Mouse (Mus musculus): ENCODE data around the gene Gm4922.

The Gm4922 gene

GRCm38 (mm10) chr10:18786693-18787092 lies at the start of gene Gm4922:
TSS of gene Gm4922 (minus strand) at chr10:18786793.
- no peak for DNase-seq (ENCODE audit: extremely low read depth, low read depth)

DNA sequence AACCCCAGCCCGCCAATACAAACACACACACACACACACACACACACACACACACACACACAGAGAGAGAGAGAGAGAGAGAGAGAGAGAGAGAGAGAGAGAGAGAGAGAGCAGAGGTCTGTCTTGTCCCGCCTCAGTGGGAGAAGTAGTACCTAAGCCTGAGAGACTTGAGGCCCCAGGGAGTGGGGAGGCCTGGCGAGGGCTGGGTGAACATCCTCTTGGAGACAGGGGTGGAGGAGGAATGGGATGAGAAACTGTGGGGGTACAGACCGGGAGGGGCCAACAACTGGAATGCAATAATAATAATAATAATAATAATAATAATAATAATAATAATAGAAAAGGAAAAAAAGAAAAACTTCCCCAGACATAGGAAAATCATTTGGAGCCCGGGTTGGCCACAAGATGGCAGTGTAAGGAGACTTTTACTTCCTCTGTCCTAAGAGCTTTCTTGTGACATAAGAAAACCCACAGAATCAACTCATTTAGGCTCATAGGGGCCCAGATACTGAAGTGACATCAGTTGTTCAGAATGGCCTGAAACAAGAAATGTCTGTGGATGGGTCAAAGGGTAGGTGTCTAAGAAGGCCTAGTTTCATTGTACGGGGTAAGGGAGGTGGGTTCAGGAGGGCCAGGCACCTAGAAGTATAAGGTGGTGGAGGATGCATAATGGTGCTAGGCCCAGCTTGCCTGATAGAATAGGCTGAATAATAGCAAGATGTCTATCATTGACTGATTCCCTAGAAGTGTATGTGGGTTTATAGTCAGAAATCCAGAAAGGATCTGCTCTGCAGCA lies 49.3 kb upstream of the Gm4922 start:
- peak; percentile 16 for DNase-seq (ENCODE audit: extremely low read depth, low read depth)

DNA sequence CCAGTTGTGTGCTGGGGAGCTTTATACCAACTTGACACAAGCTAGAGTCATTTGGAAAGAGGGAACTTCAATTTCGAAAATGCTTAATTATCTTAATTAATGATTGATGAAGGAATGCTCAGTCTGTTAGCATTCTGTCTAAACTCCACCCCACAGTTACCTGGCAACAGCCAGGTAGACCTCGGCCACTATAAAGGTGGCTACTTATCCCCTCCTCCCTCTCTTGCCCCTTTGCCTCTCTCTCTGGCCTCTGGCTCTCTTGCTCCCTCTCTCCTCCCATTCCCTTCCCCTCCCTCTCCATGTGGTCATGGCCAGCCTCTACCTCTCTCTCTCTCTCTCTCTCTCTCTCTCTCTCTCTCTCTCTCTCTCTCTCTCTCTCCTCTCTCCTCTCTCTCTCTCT lies 47.8 kb upstream of the Gm4922 start:
- DNase-seq (ENCODE audit: extremely low read depth, low read depth): no peak

DNA sequence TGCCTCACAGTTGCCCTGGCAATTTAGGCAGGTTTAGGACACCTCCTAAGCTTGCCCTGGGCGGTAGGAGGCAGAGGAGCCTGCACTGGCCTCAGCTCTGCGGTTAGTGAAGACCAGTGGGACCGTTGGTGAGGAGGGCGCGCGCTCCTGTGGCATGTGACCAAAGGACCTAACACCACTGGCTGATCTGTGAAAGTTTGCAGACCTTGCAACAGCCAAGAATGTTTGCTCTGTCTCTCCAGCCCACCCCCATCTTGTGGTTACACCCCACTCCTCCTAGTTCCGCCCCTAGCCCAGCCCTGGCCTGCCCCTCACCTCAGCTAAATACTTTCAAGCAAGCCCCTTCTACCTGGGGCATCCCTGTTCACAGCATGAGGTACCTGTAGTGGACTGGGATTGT lies 45.2 kb upstream of the Gm4922 start:
- no peak for DNase-seq (ENCODE audit: extremely low read depth, low read depth)

DNA sequence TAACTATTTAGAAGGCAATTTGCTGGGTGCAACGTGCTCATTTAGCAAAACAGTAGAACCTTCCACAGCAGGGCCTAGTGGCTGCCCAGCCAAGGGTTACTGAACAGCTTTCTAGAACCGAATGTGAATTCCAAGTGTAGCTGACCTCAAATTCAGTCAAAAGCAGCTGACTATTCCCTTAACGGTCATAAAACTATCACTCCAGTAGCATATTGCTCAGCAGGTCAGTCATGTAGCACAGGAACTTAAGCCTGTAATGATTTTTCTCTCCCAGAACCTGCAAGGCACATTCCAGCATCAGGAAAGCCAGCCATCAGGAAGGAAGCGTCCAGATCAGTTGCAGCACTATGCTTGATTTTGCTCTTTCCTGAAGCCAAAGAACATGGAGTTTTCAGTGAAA lies 43.8 kb upstream of the Gm4922 start:
- no peak for DNase-seq (ENCODE audit: extremely low read depth, low read depth)

DNA sequence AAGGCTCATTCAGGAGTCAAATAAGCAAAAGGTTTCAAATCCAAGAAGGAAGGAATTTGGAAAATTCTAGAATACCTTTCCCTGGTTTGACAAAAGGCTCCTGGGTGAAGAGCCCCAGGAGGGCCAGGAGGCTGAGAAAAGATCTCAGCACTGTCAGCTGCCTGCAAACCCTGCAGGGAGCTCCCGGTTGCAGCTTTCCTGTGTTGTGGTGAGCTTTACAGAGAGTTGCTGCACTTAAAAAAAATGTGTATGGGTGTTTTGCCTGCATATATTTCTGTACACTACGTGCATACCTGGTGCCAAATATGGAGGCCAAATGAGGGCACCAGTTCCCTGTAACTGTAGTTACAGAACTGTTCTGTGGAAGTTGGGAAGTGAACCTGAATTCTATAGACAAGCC lies 41.3 kb upstream of the Gm4922 start:
- DNase-seq (ENCODE audit: extremely low read depth, low read depth): no peak

GRCm38 (mm10) chr10:18826107-18826506 lies 39.5 kb upstream of the Gm4922 start:
- peak; percentile 11 for DNase-seq (ENCODE audit: extremely low read depth, low read depth)

DNA sequence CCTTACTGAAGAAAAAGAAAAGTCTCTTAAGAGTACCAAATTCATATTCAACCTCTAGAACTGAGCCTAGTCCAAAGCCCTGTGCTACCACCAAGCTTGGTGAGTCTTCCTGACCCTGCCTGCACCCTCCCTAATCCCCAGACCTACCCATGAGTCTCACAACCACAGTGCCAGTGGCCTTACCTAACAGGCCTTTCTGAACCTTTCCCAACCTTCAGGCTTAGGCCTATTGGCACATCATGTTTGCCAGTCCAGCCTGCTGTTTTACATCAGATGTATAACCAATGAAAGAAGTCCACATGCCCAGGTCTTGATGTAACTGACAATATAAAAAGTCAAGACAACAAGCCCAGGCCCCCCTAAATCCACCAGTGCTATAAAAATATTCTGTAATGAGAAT lies 38.5 kb upstream of the Gm4922 start:
- no peak for DNase-seq (ENCODE audit: extremely low read depth, low read depth)

GRCm38 (mm10) chr10:18816560-18816959 lies 30.0 kb upstream of the Gm4922 start:
- no peak for DNase-seq (ENCODE audit: extremely low read depth, low read depth)

DNA sequence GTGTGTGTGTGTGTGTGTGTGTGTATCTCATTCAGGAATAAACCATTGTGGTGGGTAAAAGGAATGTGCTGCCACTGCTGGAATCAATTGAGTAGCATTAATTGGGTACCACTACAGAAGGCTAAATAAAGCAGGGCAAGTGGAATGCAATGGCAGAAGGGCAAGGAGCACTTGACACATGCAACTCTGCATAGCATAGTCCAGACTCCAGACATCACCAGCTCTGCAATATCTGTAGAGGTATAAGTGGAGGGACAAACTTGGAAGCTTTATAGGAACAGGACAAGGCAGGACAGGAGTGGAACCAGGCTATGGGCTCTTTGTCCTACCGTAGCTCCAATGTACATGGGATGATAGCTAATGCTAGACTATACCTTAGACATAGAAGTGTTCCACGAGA lies 25.2 kb upstream of the Gm4922 start:
- no peak for DNase-seq (ENCODE audit: extremely low read depth, low read depth)

- no peak for DNase-seq (ENCODE audit: extremely low read depth, low read depth)
Measured at GRCm38 (mm10) chr10:18790063-18790462, 3.5 kb upstream of the Gm4922 start.

GRCm38 (mm10) chr10:18788601-18789000 lies 2.0 kb upstream of the Gm4922 start:
- no peak for DNase-seq (ENCODE audit: extremely low read depth, low read depth)

DNA sequence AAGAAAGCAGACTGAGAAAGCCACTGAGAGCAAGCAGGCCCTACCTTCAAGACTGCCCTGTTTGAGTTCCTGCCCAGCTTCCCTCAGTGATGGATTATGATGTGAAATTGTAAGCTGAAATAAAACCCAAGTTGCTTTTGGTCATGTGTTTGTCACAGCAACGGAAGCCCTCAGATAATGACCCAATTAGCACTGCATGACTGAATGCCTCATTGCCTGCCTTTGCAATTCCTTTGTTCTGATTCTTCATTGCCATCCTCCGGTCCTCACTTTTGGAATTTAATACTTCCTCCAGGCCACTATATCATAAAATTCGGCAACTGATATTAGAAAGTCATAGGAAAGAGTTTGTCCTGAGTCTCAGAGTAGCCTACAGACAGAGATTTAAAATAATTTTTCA lies 9.0 kb downstream of the Gm4922 start:
- no peak for DNase-seq (ENCODE audit: extremely low read depth, low read depth)

DNA sequence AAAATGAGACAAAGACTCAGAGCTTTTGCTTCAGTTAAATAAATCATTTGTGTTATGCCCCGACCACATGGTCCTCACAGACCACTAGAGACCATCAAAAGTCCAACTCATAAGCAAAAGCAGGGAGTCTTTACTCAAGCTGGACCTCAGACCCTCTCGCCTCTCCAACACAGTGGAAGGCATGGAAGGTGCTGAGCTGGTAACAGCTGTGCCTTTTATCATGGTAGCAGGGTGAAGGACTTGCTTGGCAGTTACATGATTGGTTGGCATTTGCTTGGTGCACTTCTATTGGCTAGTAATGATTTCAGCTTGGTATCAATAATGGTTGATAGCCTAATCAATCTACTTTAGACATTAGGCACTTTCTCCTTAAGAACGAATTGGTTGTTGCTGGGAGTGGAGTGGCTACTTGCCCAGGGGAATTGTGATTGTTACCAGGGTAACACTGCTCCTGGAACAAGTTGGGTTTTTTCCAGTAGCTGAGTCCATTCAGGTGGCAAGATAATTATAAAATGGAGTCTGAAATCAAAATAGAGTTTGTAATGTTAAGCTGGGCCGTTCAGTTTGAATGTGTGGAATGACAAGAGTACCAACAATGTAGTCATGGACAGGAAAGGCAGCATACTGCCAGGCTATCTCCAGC lies 13.9 kb downstream of the Gm4922 start:
- DNase-seq (ENCODE audit: extremely low read depth, low read depth): no peak

DNA sequence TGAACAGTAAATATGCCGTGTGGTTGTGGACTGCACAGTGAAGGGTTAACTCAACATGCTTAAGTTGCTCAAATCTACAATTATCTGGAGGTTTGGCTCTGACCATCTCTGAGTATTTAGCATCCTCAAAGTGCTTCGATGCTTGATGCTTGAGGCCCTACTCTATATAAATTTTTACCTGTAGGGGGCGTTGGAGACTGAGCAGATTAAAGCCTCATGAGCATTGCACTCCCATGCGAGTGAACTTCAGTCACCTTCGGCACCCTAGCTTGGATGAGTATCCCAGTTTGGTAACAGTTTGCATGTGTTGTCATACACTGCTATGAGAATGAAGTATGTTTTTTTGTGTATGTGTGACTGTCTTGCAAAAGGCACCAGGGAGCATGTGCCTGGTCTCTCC lies 16.7 kb downstream of the Gm4922 start:
- DNase-seq (ENCODE audit: extremely low read depth, low read depth): no peak

GRCm38 (mm10) chr10:18760241-18760640 lies 26.4 kb downstream of the Gm4922 start:
- DNase-seq (ENCODE audit: extremely low read depth, low read depth): no peak

- no peak for DNase-seq (ENCODE audit: extremely low read depth, low read depth)
Measured at GRCm38 (mm10) chr10:18750057-18750456, 36.5 kb downstream of the Gm4922 start.

- DNase-seq (ENCODE audit: extremely low read depth, low read depth): no peak
Measured at GRCm38 (mm10) chr10:18743286-18744142, 43.1 kb downstream of the Gm4922 start, which contains the start of gene Arfgef3. TSS of gene Arfgef3 (minus strand) at chr10:18743949.

GRCm38 (mm10) chr10:18742086-18742485 lies 44.5 kb downstream of the Gm4922 start:
- DNase-seq (ENCODE audit: extremely low read depth, low read depth): no peak

DNA sequence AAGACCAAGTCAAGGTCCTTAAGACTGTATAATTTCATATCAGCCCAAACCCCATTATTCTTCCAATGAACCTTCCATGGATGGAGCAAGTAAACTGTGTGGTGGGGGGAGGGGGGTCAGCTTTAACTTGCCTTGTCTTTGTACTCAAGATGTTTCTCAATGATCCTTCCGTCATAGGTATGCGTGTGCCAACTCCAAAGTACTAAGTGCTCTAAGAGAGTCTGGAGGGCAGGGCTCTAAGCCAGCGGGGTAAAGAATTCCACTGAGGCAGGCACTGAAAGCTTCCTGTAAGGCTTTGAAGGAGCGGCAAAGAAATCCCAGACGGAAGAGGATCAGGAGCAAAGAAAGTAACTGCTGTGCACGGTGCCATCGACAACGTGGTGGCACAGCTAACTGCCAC lies 45.6 kb downstream of the Gm4922 start:
- no peak for DNase-seq (ENCODE audit: extremely low read depth, low read depth)

Data from MEL-GATA-1-ER (cell line).